Mouse (Mus musculus) heart, embryonic 10.5 days (tissue): Measurements from ENCODE around the gene Cd34. TPM values are rescaled to one million over a fixed set of nuclear protein-coding genes. Genes with fewer than 3 reads are reported as not detected.

Experiments
- DNase-seq: peaks from one replicate; pipeline ENCODE4 v3.0.0-alpha.2; 2017; ENCODE audit warnings: low spot score
- H3K27ac ChIP-seq: fragments of 300-500 bp; sonication (generic); 2 replicates; pipeline ENCODE4 v1.5.1; 2016; ENCODE audit warnings: mild to moderate bottlenecking
- H3K27me3 ChIP-seq: fragments of 300-500 bp; sonication (generic); 2 replicates; pipeline ENCODE4 v1.6.1; 2016; ENCODE audit warnings: mild to moderate bottlenecking; ENCODE audit not compliant: poor library complexity, insufficient read depth, severe bottlenecking
- H3K36me3 ChIP-seq: fragments of 300-500 bp; sonication (generic); 2 replicates; pipeline ENCODE4 v1.6.1; 2016; ENCODE audit warnings: mild to moderate bottlenecking, moderate library complexity
- H3K4me1 ChIP-seq: fragments of 300-500 bp; sonication (generic); 2 replicates; pipeline ENCODE4 v1.6.1; 2016; ENCODE audit warnings: mild to moderate bottlenecking
- H3K4me3 ChIP-seq: fragments of 300-500 bp; sonication (generic); 2 replicates; pipeline ENCODE4 v1.5.1; 2016; ENCODE audit warnings: mild to moderate bottlenecking, moderate library complexity
- H3K9me3 ChIP-seq: fragments of 300-500 bp; sonication (generic); 2 replicates; pipeline ENCODE4 v1.6.1; 2016; ENCODE audit warnings: mild to moderate bottlenecking, moderate library complexity
- WGBS: fragments of 180-500 bp; shearing (Covaris S2); methylation state at CpG from one replicate; pipeline ENCODE4 v1.1.7; 2016; 5-methylcytosine and 5-hydroxymethylcytosine counted together
- polyA plus RNA-seq: library from polyadenylated mRNA; unstranded; fragments of >200 nt; fragmentation: Nextera tagmentation; extraction: Ambion mirVana; gene quantifications from 2 replicates; pipeline ENCODE4 v1.2.1, GENCODE M21; 2016

Cd34 gene
- polyA plus RNA-seq, 1 experiment from 2014 or later = 59.9 TPM

GRCm38 (mm10) chr1:194995196-194995595 is 56.6 kb downstream of the Cd34 start:
- no peaks in the 10 kb centered on the region for H3K36me3 ChIP-seq
- H3K9me3 ChIP-seq = no peaks in the 10 kb centered on the region
- no peak overlapping the region for H3K27ac ChIP-seq
- 68% methylated on average over 2 of the region's 2 CpGs for WGBS
- no peaks in the 10 kb centered on the region for H3K27me3 ChIP-seq
- no peak overlapping the region for H3K4me3 ChIP-seq
- peaks cover 17% of the 10 kb centered on the region for H3K4me1 ChIP-seq
- no peak for DNase-seq

- Histone ChIP-seq H3K4me3 (no peak overlapping the region), H3K27me3 (no peaks in the 10 kb centered on the region), H3K9me3 (no peaks in the 10 kb centered on the region), H3K36me3 (no peaks in the 10 kb centered on the region), H3K27ac (no peak overlapping the region), H3K4me1 (peaks cover 8% of the 10 kb centered on the region; the same call in 1 of the 2 replicates)
- no peak for DNase-seq
- WGBS = 80% methylated on average over 1 of the region's 1 CpGs
Observed at GRCm38 (mm10) chr1:194998396-194998795, 59.8 kb downstream of the Cd34 start.

GRCm38 (mm10) chr1:195003328-195003727 is 64.7 kb downstream of the Cd34 start:
- peaks cover 6% of the 10 kb centered on the region; the same call in 1 of the 2 replicates for H3K4me1 ChIP-seq
- H3K4me3 ChIP-seq = no peak overlapping the region
- H3K27ac ChIP-seq = no peak overlapping the region
- H3K9me3 ChIP-seq = no peaks in the 10 kb centered on the region
- H3K27me3 ChIP-seq = no peaks in the 10 kb centered on the region
- WGBS = 77% methylated on average over 4 of the region's 4 CpGs
- no peak for DNase-seq
- no peaks in the 10 kb centered on the region for H3K36me3 ChIP-seq

GRCm38 (mm10) chr1:195004194-195004593 is 65.6 kb downstream of the Cd34 start:
- H3K36me3 ChIP-seq = no peaks in the 10 kb centered on the region
- no peak overlapping the region for H3K4me3 ChIP-seq
- no peaks in the 10 kb centered on the region for H3K27me3 ChIP-seq
- no peak overlapping the region for H3K27ac ChIP-seq
- WGBS = 67% methylated on average over 1 of the region's 1 CpGs
- no peaks in the 10 kb centered on the region for H3K9me3 ChIP-seq
- peaks cover 6% of the 10 kb centered on the region; the same call in 1 of the 2 replicates for H3K4me1 ChIP-seq
- DNase-seq = no peak

GRCm38 (mm10) chr1:195006267-195006666 is 67.6 kb downstream of the Cd34 start:
- DNase-seq = no peak
- Histone ChIP-seq H3K4me1 (peaks cover 6% of the 10 kb centered on the region; the same call in 1 of the 2 replicates), H3K4me3 (no peak overlapping the region), H3K36me3 (no peaks in the 10 kb centered on the region), H3K27me3 (no peaks in the 10 kb centered on the region), H3K9me3 (no peaks in the 10 kb centered on the region), H3K27ac (no peak overlapping the region)

Other genes with a start within 250 kb of the Cd34 start
- 0.58 and 0.70 TPM in 2 replicates for gene Cd46, start 153.4 kb downstream of the Cd34 start, polyA plus RNA-seq
- gene Cr1l, start 192.8 kb downstream of the Cd34 start, polyA plus RNA-seq = 52.8 and 60.0 TPM in 2 replicates
- 0.26 TPM in 1 of 2 replicates, not detected in the other for gene Cr2, start 237.9 kb downstream of the Cd34 start, polyA plus RNA-seq